Mouse (Mus musculus) heart, adult 2 months (tissue): ENCODE measurements around the gene Ctdsp2. TPM values are rescaled to one million over a fixed set of nuclear protein-coding genes. Genes with fewer than 3 reads are reported as not detected.

Experiments used
- DNase-seq, 2 experiments: peaks; one replicate each; pipeline ENCODE4 v3.0.0; 2021
- H3K27ac ChIP-seq: fragments of 200-600 bp; 2 replicates; pipeline ENCODE4 v1.8.1; 2022
- H3K27me3 ChIP-seq: fragments of 200-500 bp; 2 replicates; pipeline ENCODE4 v1.6.1; 2012; ENCODE audit warnings: mild to moderate bottlenecking, low read length, inconsistent platforms, mixed read lengths; ENCODE audit not compliant: control insufficient read depth, insufficient read depth
- H3K36me3 ChIP-seq: fragments of 200-500 bp; 2 replicates; pipeline ENCODE4 v1.6.1; 2012; ENCODE audit warnings: low read length, inconsistent platforms; ENCODE audit not compliant: control insufficient read depth, insufficient read depth
- H3K4me1 ChIP-seq: fragments of 200-500 bp; 2 replicates; pipeline ENCODE4 v1.6.1; 2011; ENCODE audit warnings: low read length; ENCODE audit not compliant: control insufficient read depth, insufficient read depth
- H3K4me3 ChIP-seq: fragments of 200-600 bp; 2 replicates; pipeline ENCODE4 v1.8.1; 2022
- H3K79me2 ChIP-seq: fragments of 200-500 bp; replicated peaks from 2 replicates; pipeline ENCODE4 v1.6.1; 2012; ENCODE audit warnings: mild to moderate bottlenecking, inconsistent platforms, low read length, moderate library complexity, mixed read lengths; ENCODE audit not compliant: control insufficient read depth, insufficient read depth
- H3K9ac ChIP-seq: fragments of 200-500 bp; 2 replicates; pipeline ENCODE4 v1.6.1; 2012; ENCODE audit warnings: low read depth, mild to moderate bottlenecking, control low read depth, inconsistent platforms, low read length, mixed read lengths
- CTCF ChIP-seq: fragments of 200-600 bp; IDR thresholded peaks from 2 replicates; pipeline ENCODE4 v1.8.1; 2022; ENCODE audit warnings: antibody characterized with exemption, mild to moderate bottlenecking, moderate library complexity
- EP300 ChIP-seq: fragments of 200-500 bp; IDR thresholded peaks from 2 replicates; pipeline ENCODE4 v1.6.1; 2011; ENCODE audit warnings: low read depth, low read length, control low read depth; ENCODE audit not compliant: insufficient read depth
- POLR2A ChIP-seq: fragments of 200-500 bp; IDR thresholded peaks from 2 replicates; pipeline ENCODE4 v1.6.1; 2011; ENCODE audit warnings: mild to moderate bottlenecking, low read depth, low read length, control low read depth; ENCODE audit not compliant: insufficient read depth
- WGBS: fragments of 180-500 bp; shearing (Covaris S2); methylation state at CpG from one replicate; pipeline ENCODE4 v1.1.7; 2018; 5-methylcytosine and 5-hydroxymethylcytosine counted together
- intact Hi-C: fragments of 180-260 bp; cut with DNase I; formaldehyde crosslinking; loops from one replicate; pipeline ENCODE4 v1.15.1; 2025
- microRNA-seq, 2 experiments: library from miRNA; unstranded; fragments of <30 nt; microRNA quantifications; one replicate each; pipeline ENCODE4 v1.2.0; 2021
- polyA plus RNA-seq: library from polyadenylated mRNA; depleted of rRNA; stranded (reverse); fragments of >200 nt; gene quantifications from 2 replicates; pipeline ENCODE4 v1.2.3, GENCODE M21; 2012; rRNA removed
- total RNA-seq, 2 experiments: library from RNA; stranded (reverse); gene quantifications; 2 replicates each; pipeline ENCODE4 v1.2.3; 2021

Gene Ctdsp2
- total and polyA plus RNA-seq, 3 experiments = 82.2 to 108 (median 85.6) TPM

GRCm38 (mm10) chr10:127048608-127049394 lies 70.3 kb downstream of the Ctdsp2 start:
- intact Hi-C loops = no loop called here
- Histone ChIP-seq H3K9ac (no peak overlapping the region), H3K4me1 (peaks cover 1% of the 10 kb centered on the region), H3K27ac (no peak overlapping the region), H3K79me2 (no peaks in the 10 kb centered on the region), H3K4me3 (no peak overlapping the region), H3K27me3 (peaks cover 13% of the 10 kb centered on the region), H3K36me3 (no peaks in the 10 kb centered on the region)
- TF ChIP-seq EP300 (no peak), POLR2A (no peak), CTCF (no peak)
- no peak for DNase-seq
- 7% methylated on average over 35 of the region's 35 CpGs for WGBS

Small RNA genes lying within 50 kb of the gene (microRNA-seq; reads per million reads assigned to microRNA genes)
- gene Mir26a-2 (100 to 458 reads per million in 2 experiments), gene Mir546 (0 reads per million in 2 experiments)

Other genes starting within 250 kb of the Ctdsp2 start
- 1 to 10 TPM; 4.9 to 5.5 TPM for gene Atp23, start 77.4 kb upstream of the Ctdsp2 start, total RNA-seq
- gene Atp23, start 77.4 kb upstream of the Ctdsp2 start, polyA plus RNA-seq = 5.3 and 5.5 TPM in 2 replicates
- under 1 TPM; 0.34 to 0.48 TPM for gene Avil, start 22.0 kb downstream of the Ctdsp2 start, total RNA-seq
- gene Avil, start 22.0 kb downstream of the Ctdsp2 start, polyA plus RNA-seq = 0.26 and 0.29 TPM in 2 replicates
- gene Tsfm, start 52.1 kb downstream of the Ctdsp2 start, total RNA-seq = 10 to 100 TPM; 50.8 to 58.7 TPM
- 40.0 and 42.4 TPM in 2 replicates for gene Tsfm, start 52.1 kb downstream of the Ctdsp2 start, polyA plus RNA-seq
- gene Mettl1, start 62.7 kb downstream of the Ctdsp2 start, total RNA-seq = 1 to 10 TPM; 6.3 to 7.0 TPM
- gene Mettl1, start 62.7 kb downstream of the Ctdsp2 start, polyA plus RNA-seq = 12.3 and 16.0 TPM in 2 replicates
- not detected for gene Eef1akmt3, start 62.8 kb downstream of the Ctdsp2 start, total RNA-seq
- 0.06 TPM in 2 replicates for gene Eef1akmt3, start 62.8 kb downstream of the Ctdsp2 start, polyA plus RNA-seq
- under 1 TPM in 1 of 2 experiments, not detected in 1; 0.10 TPM for gene Cyp27b1, start 69.5 kb downstream of the Ctdsp2 start, total RNA-seq
- 0.12 and 0.35 TPM in 2 replicates for gene Cyp27b1, start 69.5 kb downstream of the Ctdsp2 start, polyA plus RNA-seq
- 1 to 10 TPM; 2.8 to 3.1 TPM for gene March9, start 81.5 kb downstream of the Ctdsp2 start, total RNA-seq
- gene March9, start 81.5 kb downstream of the Ctdsp2 start, polyA plus RNA-seq = 2.5 and 2.7 TPM in 2 replicates
- gene Cdk4, start 84.8 kb downstream of the Ctdsp2 start, total RNA-seq = 10 to 100 TPM; 77.8 to 83.0 TPM
- gene Cdk4, start 84.8 kb downstream of the Ctdsp2 start, polyA plus RNA-seq = 110 and 139 TPM in 2 replicates
- gene Tspan31, start 91.5 kb downstream of the Ctdsp2 start, total RNA-seq = 10 to 100 TPM; 39.3 to 51.0 TPM
- 67.6 and 130 TPM in 2 replicates for gene Tspan31, start 91.5 kb downstream of the Ctdsp2 start, polyA plus RNA-seq
- 1 to 10 TPM; 5.0 to 5.5 TPM for gene Agap2, start 96.6 kb downstream of the Ctdsp2 start, total RNA-seq
- 2.9 and 4.8 TPM in 2 replicates for gene Agap2, start 96.6 kb downstream of the Ctdsp2 start, polyA plus RNA-seq
- gene Os9, start 142.4 kb downstream of the Ctdsp2 start, total RNA-seq = 10 to 100 TPM; 24.4 to 25.1 TPM
- 25.6 and 26.4 TPM in 2 replicates for gene Os9, start 142.4 kb downstream of the Ctdsp2 start, polyA plus RNA-seq
- gene B4galnt1, start 186.5 kb downstream of the Ctdsp2 start, total RNA-seq = 1 to 10 TPM; 1.8 to 2.0 TPM
- gene B4galnt1, start 186.5 kb downstream of the Ctdsp2 start, polyA plus RNA-seq = 4.0 and 9.5 TPM in 2 replicates
- gene Slc26a10, start 201.9 kb downstream of the Ctdsp2 start, total RNA-seq = 10 to 100 TPM; 13.2 to 14.7 TPM
- gene Slc26a10, start 201.9 kb downstream of the Ctdsp2 start, polyA plus RNA-seq = 40.5 and 68.0 TPM in 2 replicates
- 10 to 100 TPM in 1 of 2 experiments, 1 to 10 TPM in 1; 9.8 to 10.1 TPM for gene Arhgef25, start 211.4 kb downstream of the Ctdsp2 start, total RNA-seq
- gene Arhgef25, start 211.4 kb downstream of the Ctdsp2 start, polyA plus RNA-seq = 17.4 and 18.2 TPM in 2 replicates
- gene Dtx3, start 217.0 kb downstream of the Ctdsp2 start, total RNA-seq = 10 to 100 TPM; 23.7 to 24.2 TPM
- 92.6 and 102 TPM in 2 replicates for gene Dtx3, start 217.0 kb downstream of the Ctdsp2 start, polyA plus RNA-seq
- 10 to 100 TPM; 25.7 to 28.8 TPM for gene Pip4k2c, start 232.9 kb downstream of the Ctdsp2 start, total RNA-seq
- 29.0 and 42.3 TPM in 2 replicates for gene Pip4k2c, start 232.9 kb downstream of the Ctdsp2 start, polyA plus RNA-seq